Mouse (Mus musculus): ENCODE measurements around the gene Arid3a. TPM values are rescaled to one million over a fixed set of nuclear protein-coding genes. Genes with fewer than 3 reads are reported as not detected.

The Arid3a gene
- polyA plus RNA-seq, 1 experiment = 36.5 TPM

DNA sequence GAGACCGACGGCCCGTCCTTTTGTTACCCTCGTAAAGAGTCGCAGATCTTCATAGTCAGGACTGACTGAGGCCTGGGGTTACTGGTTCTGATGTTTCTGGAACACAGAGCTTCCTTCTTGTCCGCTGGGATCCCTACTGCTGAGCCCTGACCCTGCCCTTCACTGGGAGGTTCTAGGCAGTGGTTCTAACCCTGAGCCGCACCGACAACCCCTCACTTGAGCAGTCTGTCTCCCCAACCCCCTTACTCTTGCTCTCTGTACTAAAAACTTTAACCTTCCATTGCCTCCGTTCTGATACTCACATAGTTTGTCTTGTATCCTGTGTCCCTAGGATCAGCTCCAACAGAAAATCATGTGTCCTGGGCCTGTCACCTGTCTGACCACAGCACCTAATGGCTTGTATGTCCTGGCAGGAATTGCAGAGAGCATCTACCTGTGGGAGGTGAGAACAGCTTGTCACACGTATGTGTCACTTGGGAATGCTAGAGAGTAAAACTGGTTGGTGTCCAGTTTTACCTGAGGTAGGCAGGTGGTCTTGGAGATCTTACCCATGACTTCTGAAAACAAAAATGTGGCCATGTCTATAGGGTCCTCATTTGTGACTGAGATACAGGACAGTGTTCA, 33.9 kb downstream of the Arid3a start:
- H3K36me3 ChIP-seq (ENCODE audit: control insufficient read depth, insufficient read depth, low read length, poor library complexity, severe bottlenecking) = peaks cover 28% of the 10 kb centered on the region
- H3K4me3 ChIP-seq (ENCODE audit: low read depth, low read length) = peak overlapping the region; percentile 84
- H3K4me1 ChIP-seq (ENCODE audit: control insufficient read depth, insufficient read depth, low read length) = peaks cover 9% of the 10 kb centered on the region
- no peak for TF ChIP-seq POLR2A (IDR thresholded peaks at IDR 0.05; ENCODE audit: insufficient read depth, low read length)
- H3K9ac ChIP-seq (ENCODE audit: low read depth, poor library complexity, severe bottlenecking) = peak overlapping the region; percentile 75
- no peaks in the 10 kb centered on the region for H3K9me3 ChIP-seq (replicated peaks; ENCODE audit: control insufficient read depth, insufficient read depth, low read length, poor library complexity, severe bottlenecking)
- H3K27ac ChIP-seq (ENCODE audit: insufficient read depth, low read length) = no peak overlapping the region
- no peaks in the 10 kb centered on the region for H3K27me3 ChIP-seq (ENCODE audit: control insufficient read depth, insufficient read depth, low read length, poor library complexity, severe bottlenecking)

DNA sequence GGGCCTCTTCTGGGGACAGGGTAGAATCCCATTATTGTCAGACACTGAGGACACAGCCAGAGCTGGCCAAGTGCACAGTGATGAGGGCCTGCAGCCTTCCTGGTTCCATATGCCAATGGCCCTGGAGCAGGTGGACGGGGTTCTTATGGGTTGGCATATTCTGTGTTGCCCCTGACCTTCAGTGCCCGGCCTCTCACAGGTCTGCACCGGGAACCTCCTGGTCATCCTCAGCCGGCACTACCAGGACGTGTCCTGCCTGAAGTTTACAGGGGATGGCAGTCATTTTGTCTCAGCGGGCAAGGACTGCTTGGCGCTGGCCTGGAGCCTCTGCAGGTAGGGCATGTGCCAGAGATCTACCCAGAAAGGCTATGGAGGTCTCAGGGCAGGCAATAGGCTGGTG, 37.9 kb downstream of the Arid3a start:
- Histone ChIP-seq H3K9ac (ENCODE audit: low read depth, poor library complexity, severe bottlenecking) (no peak overlapping the region), H3K9me3 (replicated peaks; ENCODE audit: control insufficient read depth, insufficient read depth, low read length, poor library complexity, severe bottlenecking) (no peaks in the 10 kb centered on the region), H3K4me3 (ENCODE audit: low read depth, low read length) (no peak overlapping the region), H3K4me1 (ENCODE audit: control insufficient read depth, insufficient read depth, low read length) (no peaks in the 10 kb centered on the region), H3K36me3 (ENCODE audit: control insufficient read depth, insufficient read depth, low read length, poor library complexity, severe bottlenecking) (peaks cover 37% of the 10 kb centered on the region), H3K27me3 (ENCODE audit: control insufficient read depth, insufficient read depth, low read length, poor library complexity, severe bottlenecking) (no peaks in the 10 kb centered on the region), H3K27ac (ENCODE audit: insufficient read depth, low read length) (no peak overlapping the region)
- TF ChIP-seq POLR2A (IDR thresholded peaks at IDR 0.05; ENCODE audit: insufficient read depth, low read length) (no peak), CTCF (IDR thresholded peaks at IDR 0.05; ENCODE audit: low read depth, low read length) (no peak), EP300 (IDR thresholded peaks at IDR 0.05; ENCODE audit: insufficient read depth, low read depth, low read length) (no peak)

DNA sequence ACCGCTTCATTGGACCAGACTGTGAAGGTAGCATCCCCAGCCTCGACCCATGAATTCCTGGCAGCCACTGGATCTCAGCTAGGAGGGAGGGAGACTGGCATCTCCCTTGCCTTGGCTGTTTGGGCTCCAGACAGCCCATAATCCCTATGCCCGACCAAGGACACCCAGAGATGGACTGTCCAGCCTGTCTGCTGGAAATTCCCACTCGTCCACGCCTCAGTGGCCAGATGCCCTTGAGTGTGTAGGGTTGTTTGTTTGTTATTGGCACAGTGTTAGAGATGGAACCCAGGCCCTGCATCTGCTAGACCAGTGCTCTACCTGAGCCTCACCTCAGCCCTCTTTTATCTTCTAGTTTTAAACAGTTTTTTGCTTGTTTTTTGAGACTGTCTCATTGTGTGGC, 38.5 kb downstream of the Arid3a start:
- Histone ChIP-seq H3K36me3 (ENCODE audit: control insufficient read depth, insufficient read depth, low read length, poor library complexity, severe bottlenecking) (peaks cover 37% of the 10 kb centered on the region), H3K27me3 (ENCODE audit: control insufficient read depth, insufficient read depth, low read length, poor library complexity, severe bottlenecking) (no peaks in the 10 kb centered on the region), H3K27ac (ENCODE audit: insufficient read depth, low read length) (no peak overlapping the region), H3K9me3 (replicated peaks; ENCODE audit: control insufficient read depth, insufficient read depth, low read length, poor library complexity, severe bottlenecking) (no peaks in the 10 kb centered on the region), H3K4me3 (ENCODE audit: low read depth, low read length) (no peak overlapping the region), H3K4me1 (ENCODE audit: control insufficient read depth, insufficient read depth, low read length) (no peaks in the 10 kb centered on the region), H3K9ac (ENCODE audit: low read depth, poor library complexity, severe bottlenecking) (no peak overlapping the region)
- no peak for TF ChIP-seq CTCF (IDR thresholded peaks at IDR 0.05; ENCODE audit: low read depth, low read length)
- no peak for TF ChIP-seq POLR2A (IDR thresholded peaks at IDR 0.05; ENCODE audit: insufficient read depth, low read length)
- TF ChIP-seq EP300 (IDR thresholded peaks at IDR 0.05; ENCODE audit: insufficient read depth, low read depth, low read length) = no peak

DNA sequence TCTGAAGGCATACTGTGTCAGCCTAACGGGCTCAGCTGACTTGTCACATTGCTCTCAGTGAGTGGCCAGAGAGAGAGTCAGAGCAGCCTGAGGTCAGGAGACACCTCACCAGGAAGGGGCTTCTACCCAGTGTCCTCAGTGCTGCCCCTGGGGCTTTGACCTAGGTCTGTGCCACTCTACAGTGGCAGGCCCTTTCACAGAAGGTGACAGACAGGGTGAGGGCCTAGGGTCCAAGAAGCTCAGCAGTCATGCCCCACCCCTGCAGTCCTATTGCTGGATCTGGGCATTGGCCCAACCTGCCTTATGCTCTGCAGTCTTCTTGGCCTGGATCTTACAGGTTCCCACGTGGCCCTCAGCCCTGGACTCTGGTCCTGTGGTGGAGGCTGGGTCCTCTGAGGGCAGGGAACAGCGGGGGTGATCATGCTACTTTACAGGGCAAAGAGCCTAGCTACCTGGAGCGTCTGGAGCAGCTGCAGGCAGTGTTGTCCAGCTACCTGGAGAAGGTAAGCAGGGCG, 40.1 kb downstream of the Arid3a start:
- Histone ChIP-seq H3K36me3 (ENCODE audit: control insufficient read depth, insufficient read depth, low read length, poor library complexity, severe bottlenecking) (peaks cover 32% of the 10 kb centered on the region), H3K4me1 (ENCODE audit: control insufficient read depth, insufficient read depth, low read length) (no peaks in the 10 kb centered on the region), H3K4me3 (ENCODE audit: low read depth, low read length) (no peak overlapping the region), H3K27ac (ENCODE audit: insufficient read depth, low read length) (no peak overlapping the region), H3K9ac (ENCODE audit: low read depth, poor library complexity, severe bottlenecking) (no peak overlapping the region), H3K9me3 (replicated peaks; ENCODE audit: control insufficient read depth, insufficient read depth, low read length, poor library complexity, severe bottlenecking) (no peaks in the 10 kb centered on the region), H3K27me3 (ENCODE audit: control insufficient read depth, insufficient read depth, low read length, poor library complexity, severe bottlenecking) (no peaks in the 10 kb centered on the region)
- TF ChIP-seq POLR2A (IDR thresholded peaks at IDR 0.05; ENCODE audit: insufficient read depth, low read length) (no peak), CTCF (IDR thresholded peaks at IDR 0.05; ENCODE audit: low read depth, low read length) (no peak), EP300 (IDR thresholded peaks at IDR 0.05; ENCODE audit: insufficient read depth, low read depth, low read length) (no peak)

DNA sequence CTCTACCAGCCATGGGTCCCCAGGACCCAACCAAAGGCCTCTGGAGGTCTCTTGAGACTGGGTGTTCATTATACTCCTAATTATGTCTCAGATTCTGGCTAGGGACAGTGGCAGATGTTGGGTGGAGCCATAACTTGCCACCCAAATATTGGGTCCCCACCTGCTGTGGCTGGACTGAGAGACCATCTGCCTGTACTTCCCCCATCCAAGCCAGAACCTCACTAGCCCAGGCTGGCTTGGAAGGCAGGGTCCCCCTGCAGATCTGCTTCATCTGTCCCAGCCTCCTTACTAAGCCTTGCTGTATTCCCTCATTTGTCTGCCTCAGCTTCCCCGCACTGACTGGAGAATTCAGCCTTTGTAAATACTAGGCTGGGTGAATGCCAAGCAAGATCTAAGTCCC, 41.3 kb downstream of the Arid3a start:
- no peak overlapping the region for H3K27ac ChIP-seq (ENCODE audit: insufficient read depth, low read length)
- no peak for TF ChIP-seq CTCF (IDR thresholded peaks at IDR 0.05; ENCODE audit: low read depth, low read length)
- TF ChIP-seq EP300 (IDR thresholded peaks at IDR 0.05; ENCODE audit: insufficient read depth, low read depth, low read length) = no peak
- TF ChIP-seq POLR2A (IDR thresholded peaks at IDR 0.05; ENCODE audit: insufficient read depth, low read length) = no peak
- H3K4me3 ChIP-seq (ENCODE audit: low read depth, low read length) = no peak overlapping the region
- H3K9ac ChIP-seq (ENCODE audit: low read depth, poor library complexity, severe bottlenecking) = no peak overlapping the region
- H3K27me3 ChIP-seq (ENCODE audit: control insufficient read depth, insufficient read depth, low read length, poor library complexity, severe bottlenecking) = no peaks in the 10 kb centered on the region
- no peaks in the 10 kb centered on the region for H3K9me3 ChIP-seq (replicated peaks; ENCODE audit: control insufficient read depth, insufficient read depth, low read length, poor library complexity, severe bottlenecking)
- H3K4me1 ChIP-seq (ENCODE audit: control insufficient read depth, insufficient read depth, low read length) = no peaks in the 10 kb centered on the region
- peaks cover 24% of the 10 kb centered on the region; the same call in 1 of the 2 replicates for H3K36me3 ChIP-seq (ENCODE audit: control insufficient read depth, insufficient read depth, low read length, poor library complexity, severe bottlenecking)

DNA sequence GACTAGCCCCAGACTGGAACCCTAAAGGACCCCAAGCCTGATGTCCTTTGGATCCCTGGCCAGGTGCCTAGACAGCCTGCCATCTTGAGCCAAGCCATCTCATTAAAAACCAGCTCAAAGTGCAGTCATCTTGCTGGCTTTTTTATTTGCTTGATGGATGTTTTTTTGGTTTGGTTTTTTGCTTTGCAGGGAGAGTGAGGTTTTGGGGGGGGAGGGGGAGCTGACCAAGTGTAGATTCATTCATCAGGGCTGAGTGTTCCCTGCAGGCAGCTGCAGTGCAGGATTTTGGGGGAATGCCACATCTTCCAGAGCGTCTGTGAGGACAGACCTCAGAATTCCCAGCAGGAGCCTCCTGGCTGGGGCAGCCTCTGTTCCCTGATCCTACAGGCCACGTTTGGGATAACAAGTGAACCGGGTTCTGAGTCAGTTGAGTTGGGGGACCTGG, 42.3 kb downstream of the Arid3a start:
- no peak overlapping the region for H3K27ac ChIP-seq (ENCODE audit: insufficient read depth, low read length)
- no peaks in the 10 kb centered on the region for H3K9me3 ChIP-seq (replicated peaks; ENCODE audit: control insufficient read depth, insufficient read depth, low read length, poor library complexity, severe bottlenecking)
- no peaks in the 10 kb centered on the region for H3K27me3 ChIP-seq (ENCODE audit: control insufficient read depth, insufficient read depth, low read length, poor library complexity, severe bottlenecking)
- peaks cover 19% of the 10 kb centered on the region; the same call in 1 of the 2 replicates for H3K36me3 ChIP-seq (ENCODE audit: control insufficient read depth, insufficient read depth, low read length, poor library complexity, severe bottlenecking)
- no peak overlapping the region for H3K9ac ChIP-seq (ENCODE audit: low read depth, poor library complexity, severe bottlenecking)
- H3K4me3 ChIP-seq (ENCODE audit: low read depth, low read length) = no peak overlapping the region
- no peaks in the 10 kb centered on the region for H3K4me1 ChIP-seq (ENCODE audit: control insufficient read depth, insufficient read depth, low read length)
- TF ChIP-seq POLR2A (IDR thresholded peaks at IDR 0.05; ENCODE audit: insufficient read depth, low read length) (no peak), CTCF (IDR thresholded peaks at IDR 0.05; ENCODE audit: low read depth, low read length) (no peak)
